Mouse (Mus musculus) cerebellum, adult 9-11 months (tissue): Measurements from ENCODE around the gene Birc3.
"Not testable (repeated sequence)": the region's sequence is repeated elsewhere in the genome, so short reads cannot be mapped to it uniquely, and the experiment has no call there.

Experiments
- DNase-seq: peaks from one replicate; pipeline ENCODE4 v3.0.0; 2022

Birc3 gene

GRCm38 (mm10) chr9:7872775-7873439 lies at the start of gene Birc3:
Birc3 (minus strand) TSS chr9:7873186.
- DNase-seq: no peak

- DNase-seq: no peak
Measured at GRCm38 (mm10) chr9:7914925-7915324, 41.9 kb upstream of the Birc3 start.

DNA sequence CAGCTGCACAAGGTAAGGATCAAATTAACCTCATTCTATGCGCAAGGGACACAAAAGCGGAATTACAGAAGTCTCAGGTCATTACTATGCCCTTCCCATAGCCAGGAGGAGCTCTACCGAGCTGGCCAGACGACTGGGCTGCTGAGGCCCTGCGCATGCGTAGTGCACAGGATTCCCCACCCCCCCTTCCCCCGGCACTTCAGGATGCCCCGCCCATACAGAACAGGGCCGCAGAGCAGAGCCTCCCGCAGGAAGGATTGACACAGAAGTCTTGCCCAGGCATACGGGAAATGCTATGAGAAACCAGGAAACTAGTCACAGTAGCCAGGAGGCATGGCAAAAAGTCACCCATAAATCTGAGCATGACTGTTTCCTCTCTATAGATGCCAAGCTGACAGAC lies 41.5 kb upstream of the Birc3 start:
- DNase-seq: peak; percentile 13

- DNase-seq: no peak
Measured at GRCm38 (mm10) chr9:7913953-7914352, 41.0 kb upstream of the Birc3 start.

DNA sequence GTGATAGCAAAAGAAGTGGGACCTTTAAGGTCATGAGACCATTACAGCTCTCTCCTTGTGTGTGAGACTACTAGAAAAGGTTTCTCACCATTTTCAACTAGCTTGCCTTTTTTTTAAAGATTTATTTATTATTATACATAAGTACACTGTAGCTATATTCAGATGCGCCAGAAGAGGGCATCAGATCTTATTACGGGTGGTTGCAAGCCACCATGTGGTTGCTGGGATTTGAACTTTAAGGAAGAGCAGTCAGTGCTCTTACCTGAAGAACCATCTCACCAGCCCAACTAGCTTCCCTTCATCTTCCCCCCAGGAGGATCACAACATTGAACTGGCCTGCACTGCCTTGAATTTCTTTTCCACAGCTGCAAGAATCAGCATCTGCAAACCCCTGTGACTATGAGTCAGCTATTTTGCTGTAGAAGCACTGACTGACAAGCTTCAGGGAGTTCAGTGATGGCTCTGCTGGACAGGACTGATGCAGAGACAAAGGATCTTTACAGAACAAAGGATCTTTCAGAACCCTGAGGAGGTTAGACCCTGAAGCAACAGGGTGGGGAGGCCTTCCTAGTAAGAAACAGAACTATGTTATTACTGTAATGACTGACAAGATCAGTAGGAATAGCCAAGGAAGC lies 34.5 kb upstream of the Birc3 start:
- no peak for DNase-seq

DNA sequence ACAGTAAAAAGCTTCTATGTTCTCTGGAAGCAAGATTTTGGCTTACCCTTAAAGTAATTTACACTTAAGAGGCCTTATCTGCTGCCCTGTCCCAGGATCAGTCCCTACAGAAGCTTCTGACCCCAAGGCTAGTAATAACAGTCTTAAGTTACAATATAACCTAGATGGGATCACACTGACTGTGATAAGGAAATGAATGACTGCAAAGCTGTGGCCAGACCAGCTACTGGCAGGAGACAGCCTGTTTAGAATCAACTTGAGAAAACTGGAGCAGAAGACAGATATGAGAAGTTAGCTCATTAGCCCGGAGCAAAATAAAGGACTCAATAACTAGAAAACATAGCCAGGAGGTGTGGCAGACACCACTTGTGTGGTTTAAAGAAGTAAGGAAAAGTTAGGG lies 33.6 kb upstream of the Birc3 start:
- no peak for DNase-seq

GRCm38 (mm10) chr9:7903825-7904224 lies 30.8 kb upstream of the Birc3 start:
- no peak for DNase-seq

- DNase-seq: no peak
Measured at GRCm38 (mm10) chr9:7903262-7903661, 30.3 kb upstream of the Birc3 start.

DNA sequence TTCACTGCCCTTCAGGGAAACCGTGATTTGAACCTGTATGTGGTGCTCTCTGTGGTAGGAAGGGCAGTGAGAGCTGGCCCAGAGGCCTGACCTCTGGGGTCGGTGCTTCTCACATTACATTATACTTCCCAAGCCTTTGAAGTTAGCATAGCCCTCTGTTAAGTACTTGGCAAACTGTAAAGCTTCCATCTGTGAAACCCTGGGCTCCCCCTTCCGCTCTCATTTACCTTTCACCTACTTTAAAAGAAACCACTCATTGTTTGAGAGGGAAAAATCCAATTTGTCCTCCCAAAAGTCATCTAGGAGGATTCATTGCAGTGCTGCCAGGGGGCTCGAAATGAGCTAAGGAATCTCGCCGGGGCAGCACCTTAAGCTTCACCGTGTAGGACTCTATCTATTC lies 29.3 kb upstream of the Birc3 start:
- no peak for DNase-seq

GRCm38 (mm10) chr9:7900965-7901364 lies 28.0 kb upstream of the Birc3 start:
- DNase-seq: no peak

DNA sequence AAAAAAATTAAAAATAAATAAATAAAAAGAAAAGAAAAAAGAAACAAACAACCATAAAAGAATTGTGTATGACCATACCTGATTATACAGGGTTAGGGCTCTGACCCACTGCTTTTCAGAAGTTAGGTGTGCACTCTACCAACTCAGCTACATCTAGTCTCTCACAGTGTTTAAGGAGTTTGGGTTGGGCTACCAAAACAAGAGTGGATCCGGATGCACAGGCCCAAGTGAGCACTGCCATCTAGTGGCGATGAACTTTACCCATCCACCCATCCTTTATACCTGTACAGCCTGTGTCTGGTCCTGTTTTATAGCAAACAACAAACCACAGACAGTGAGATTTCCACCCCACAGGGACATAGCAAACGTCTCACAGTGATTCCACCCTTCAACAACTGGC lies 24.5 kb upstream of the Birc3 start:
- DNase-seq: peak; percentile 46

- not testable (repeated sequence) for DNase-seq
Measured at GRCm38 (mm10) chr9:7891796-7892195, 18.8 kb upstream of the Birc3 start.

DNA sequence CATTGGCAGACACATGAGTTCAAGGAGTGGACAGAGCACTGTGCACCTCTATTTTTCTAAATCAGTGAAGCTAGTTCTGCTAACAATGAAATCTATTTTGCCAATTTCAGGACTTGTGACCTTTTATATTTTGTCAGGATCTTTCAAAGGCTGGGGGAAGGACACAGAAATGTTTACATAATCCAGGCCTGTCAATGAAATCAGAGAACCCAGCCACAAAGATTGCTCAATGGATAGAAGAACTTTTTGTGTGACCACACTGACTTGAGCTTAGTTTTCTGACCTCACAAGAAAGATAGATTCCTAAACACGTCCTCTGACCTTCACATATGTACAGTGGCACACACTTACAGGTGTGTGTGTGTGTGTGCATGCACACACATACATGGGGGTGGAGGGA lies 18.2 kb upstream of the Birc3 start:
- no peak for DNase-seq

GRCm38 (mm10) chr9:7884346-7884745 lies 11.4 kb upstream of the Birc3 start:
- no peak for DNase-seq

DNA sequence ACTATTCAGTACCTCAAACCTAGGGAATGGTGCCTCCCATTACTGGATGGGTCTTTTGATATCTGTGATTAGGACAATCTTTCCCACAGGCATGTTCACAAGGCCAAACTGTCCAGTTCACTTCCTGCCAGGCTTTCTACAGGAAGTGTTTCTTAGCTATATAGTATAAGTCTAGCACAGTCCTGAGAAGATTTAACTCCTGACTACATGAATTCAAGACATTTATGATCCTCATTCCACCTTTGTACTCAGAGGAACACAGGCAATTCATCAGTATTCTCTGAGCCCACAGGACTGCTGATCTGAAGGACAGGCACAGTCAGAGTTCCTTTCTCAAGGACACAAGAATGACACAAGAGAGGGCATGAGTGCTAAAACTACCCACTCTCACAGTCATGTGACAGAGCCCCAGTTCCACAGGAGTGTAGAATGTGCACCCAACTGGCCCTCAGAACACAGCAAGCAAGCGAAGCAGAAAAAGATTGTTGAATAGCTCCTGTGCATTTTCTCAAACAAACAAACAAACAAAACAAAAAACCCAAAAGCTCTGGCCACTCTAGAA lies 9.4 kb upstream of the Birc3 start:
- DNase-seq: no peak

GRCm38 (mm10) chr9:7873511-7874211 lies 675 bp upstream of the Birc3 start:
- DNase-seq: no peak

DNA sequence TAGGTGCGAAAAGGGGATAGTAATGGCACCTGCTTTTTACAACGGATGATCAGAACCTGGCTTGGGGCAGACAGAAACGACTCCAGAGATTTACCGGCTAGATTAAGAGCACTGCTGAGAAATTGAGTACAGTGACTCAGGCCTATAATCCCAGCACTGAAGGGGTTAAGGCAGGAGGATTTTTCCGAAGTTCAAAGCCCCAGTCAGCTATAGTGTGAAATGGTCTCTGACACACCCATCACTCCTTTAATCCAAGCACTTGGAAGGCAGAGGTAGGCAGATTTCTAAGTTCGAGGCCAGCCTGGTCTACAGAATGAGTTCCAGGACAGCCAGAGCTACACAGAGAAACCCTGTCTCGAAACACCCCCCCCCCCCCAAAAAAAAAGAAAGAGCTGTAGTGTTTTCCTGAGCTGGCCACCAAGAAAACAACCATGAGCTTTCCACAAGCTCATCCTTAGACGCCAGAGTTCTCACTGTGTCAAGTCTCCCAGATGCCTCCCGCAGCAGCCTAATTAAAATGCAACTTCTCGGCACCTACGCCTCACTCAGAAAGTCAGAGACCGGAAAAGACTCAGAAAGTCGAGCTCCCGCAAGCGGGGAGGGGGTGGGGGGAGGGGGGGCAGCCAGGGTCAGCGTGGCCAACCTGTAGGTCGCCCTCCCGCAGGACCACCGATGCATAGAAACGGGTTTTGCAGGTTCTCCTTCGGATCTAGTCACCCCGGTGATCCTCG lies 777 bp downstream of the Birc3 start:
- no peak for DNase-seq

GRCm38 (mm10) chr9:7871316-7872043 lies 1.5 kb downstream of the Birc3 start:
- DNase-seq: no peak

GRCm38 (mm10) chr9:7870556-7871315 lies 2.2 kb downstream of the Birc3 start:
- no peak for DNase-seq

- DNase-seq: no peak
Measured at GRCm38 (mm10) chr9:7868838-7869491, 4.0 kb downstream of the Birc3 start.

DNA sequence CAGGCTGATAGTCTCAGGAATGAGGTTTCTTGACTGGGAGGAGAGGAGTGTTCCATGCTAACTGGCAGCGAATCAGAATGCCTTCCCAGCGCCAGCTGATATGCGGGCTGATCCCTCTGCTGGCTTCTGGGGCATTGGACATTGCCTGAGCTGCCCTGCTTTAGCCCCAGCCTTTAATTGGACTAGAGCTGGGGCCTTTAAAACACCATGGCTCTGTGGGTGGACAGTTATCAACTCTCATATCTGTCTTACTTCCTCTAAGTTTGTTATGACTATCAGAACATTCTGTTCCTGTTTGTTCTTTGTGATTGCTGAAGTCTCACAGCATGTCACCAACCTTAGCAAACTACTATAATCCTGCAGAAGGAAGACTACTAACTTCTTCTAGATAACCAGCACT lies 5.0 kb downstream of the Birc3 start:
- no peak for DNase-seq
